Mouse (Mus musculus) testis, adult 2 months (tissue): ENCODE data around the gene Shroom3.

Experiments used
- CTCF ChIP-seq: fragments of 200-500 bp; IDR thresholded peaks from 2 replicates; pipeline ENCODE4 v1.5.1; 2012; ENCODE audit warnings: low read depth, mild to moderate bottlenecking, inconsistent platforms, low read length, moderate library complexity; ENCODE audit not compliant: control insufficient read depth, insufficient read depth, insufficient replicate concordance
- POLR2A ChIP-seq: fragments of 200-500 bp; IDR thresholded peaks from 2 replicates; pipeline ENCODE4 v1.6.1; 2012; ENCODE audit warnings: low read depth, mild to moderate bottlenecking, inconsistent platforms, low read length, moderate library complexity; ENCODE audit not compliant: control insufficient read depth

DNA sequence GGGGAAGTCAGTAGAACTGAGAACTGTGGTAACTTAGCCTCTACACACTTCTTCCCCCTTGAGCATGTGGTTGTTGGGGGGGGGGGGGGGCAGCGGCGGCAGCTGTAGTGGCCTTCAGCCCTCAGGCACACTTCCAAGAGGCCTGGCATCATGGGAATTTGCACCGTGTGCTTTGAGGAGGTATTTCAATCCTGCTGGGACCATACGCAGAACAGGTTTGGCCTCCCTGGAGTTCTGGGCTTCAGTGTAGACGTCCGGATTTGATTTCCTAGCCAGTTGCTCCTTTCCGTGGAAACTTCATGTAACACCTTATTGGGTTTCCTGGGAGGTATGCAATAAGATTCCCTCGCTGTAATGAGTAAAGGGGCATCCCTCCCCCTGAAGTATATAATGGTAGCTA, 105.8 kb downstream of the Shroom3 start:
- TF ChIP-seq POLR2A (no peak), CTCF (no peak)
